Mouse (Mus musculus) layer of hippocampus, adult 2 months (tissue): ENCODE results near the gene Dpep3. TPM values are rescaled to one million over a fixed set of nuclear protein-coding genes. Genes with fewer than 3 reads are reported as not detected.
A peak's percentile ranks its signal among the peaks of the same experiment; 100 is the strongest.
"Not testable (repeated sequence)": the region's sequence is repeated elsewhere in the genome, so short reads cannot be mapped to it uniquely, and the experiment has no call there.

ENCODE experiments used
- DNase-seq, 2 experiments: peaks; one replicate each; pipeline ENCODE4 v3.0.0; 2022; ENCODE audit warnings: low spot score in 2 of 2
- H3K27ac ChIP-seq: fragments of 200-600 bp; 2 replicates; pipeline ENCODE4 v1.8.1; 2022
- H3K4me3 ChIP-seq: fragments of 200-600 bp; 2 replicates; pipeline ENCODE4 v1.8.1; 2022; ENCODE audit warnings: mild to moderate bottlenecking
- CTCF ChIP-seq: fragments of 200-600 bp; conservative IDR thresholded peaks from 2 replicates; pipeline ENCODE4 v1.8.1; 2022; ENCODE audit warnings: antibody characterized with exemption, mild to moderate bottlenecking, moderate library complexity
- long read RNA-seq, 2 experiments: library from polyadenylated mRNA; stranded (forward); transcript quantifications; one replicate each; pipeline ENCODE4 v2.0.0; 2021; ENCODE audit warnings: borderline mapping rate in 2 of 2
- total RNA-seq, 2 experiments: library from RNA; stranded (reverse); gene quantifications; 2 replicates each; pipeline ENCODE4 v1.2.3; 2021

Gene Dpep3
- not detected for total RNA-seq
- long read RNA-seq, experiment 1: 0 reads
- long read RNA-seq, experiment 2: 0 reads

- Histone ChIP-seq H3K27ac (no peak within 1 kb of the TSS), H3K4me3 (no peak within 1 kb of the TSS)
- no peak for DNase-seq
- TF ChIP-seq CTCF: no peak
Observed at GRCm38 (mm10) chr8:105979325-105979724, at the start of gene Dpep3. Gene Dpep3 (minus strand): TSS chr8:105979429.

GRCm38 (mm10) chr8:106022483-106022882 is 43.3 kb upstream of the Dpep3 start:
- peak; percentile 99 for TF ChIP-seq CTCF
- Histone ChIP-seq H3K27ac (no peak overlapping the region), H3K4me3 (no peak overlapping the region)
- peak; percentile 62 to 87 for DNase-seq

GRCm38 (mm10) chr8:106018039-106018438 is 38.8 kb upstream of the Dpep3 start:
- DNase-seq: no peak
- H3K27ac ChIP-seq: no peak overlapping the region
- no peak for TF ChIP-seq CTCF
- no peak overlapping the region for H3K4me3 ChIP-seq

DNA sequence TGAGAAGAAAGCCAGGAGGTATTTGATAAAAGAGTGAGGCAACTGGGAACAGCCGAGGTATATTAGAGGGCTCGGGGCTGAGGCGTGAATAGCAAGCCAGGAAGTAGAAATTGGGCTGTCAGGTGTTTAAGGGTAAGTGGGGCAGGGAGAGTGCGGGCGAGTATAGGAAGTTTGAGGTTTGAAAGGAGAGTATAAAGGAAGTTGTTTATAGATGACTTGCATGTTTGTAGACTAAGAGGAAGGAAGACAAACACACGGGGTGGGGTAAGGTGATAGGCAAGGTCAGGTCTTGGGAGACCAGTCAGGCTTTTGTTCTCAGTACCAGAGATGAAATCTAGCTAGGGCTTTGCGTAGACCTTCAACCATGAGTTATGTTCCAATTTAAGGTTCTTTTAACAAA is 37.9 kb upstream of the Dpep3 start:
- Histone ChIP-seq H3K4me3 (no peak overlapping the region), H3K27ac (no peak overlapping the region)
- no peak for TF ChIP-seq CTCF
- DNase-seq: no peak

GRCm38 (mm10) chr8:106016284-106016683 is 37.1 kb upstream of the Dpep3 start:
- Histone ChIP-seq H3K4me3 (no peak overlapping the region), H3K27ac (no peak overlapping the region)
- DNase-seq: no peak
- no peak for TF ChIP-seq CTCF

GRCm38 (mm10) chr8:106012203-106012602 is 33.0 kb upstream of the Dpep3 start:
- peak overlapping the region; percentile 61; the same call in 1 of the 2 replicates for H3K4me3 ChIP-seq
- H3K27ac ChIP-seq, DNase-seq: not testable (repeated sequence)

DNA sequence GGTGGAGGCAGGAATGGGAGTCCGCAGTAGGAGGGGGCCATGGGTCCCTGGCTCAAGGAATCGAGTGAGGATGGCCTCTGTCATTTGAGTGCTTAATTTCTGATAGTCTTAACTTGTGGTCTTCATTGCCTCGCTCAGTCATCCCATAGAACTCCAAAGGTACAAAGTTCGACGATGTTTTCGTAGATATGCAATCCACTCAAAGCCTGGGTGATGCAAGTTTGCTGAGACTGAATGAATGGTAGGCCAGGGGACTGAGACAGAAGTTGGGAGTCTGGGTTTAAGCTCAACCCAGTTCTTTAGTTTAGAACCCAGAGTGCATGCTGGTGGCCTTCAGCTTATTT is 32.4 kb upstream of the Dpep3 start, which contains the start of gene Ddx28:
Ddx28 (minus strand) TSS at position 240 of the 344 bp plus-strand sequence.
- TF ChIP-seq CTCF: no peak
- Histone ChIP-seq H3K4me3 (peak within 1 kb of the TSS; percentile 61), H3K27ac (peak within 1 kb of the TSS; percentile 91)
- DNase-seq: no peak

- H3K27ac ChIP-seq: peak overlapping the region; percentile 91
- peak; percentile 89 to 93 for DNase-seq
- TF ChIP-seq CTCF: 0 out of 2 replicates have a peak, but pooled peaks have one; percentile 28
- peak overlapping the region; percentile 61 for H3K4me3 ChIP-seq
Observed at GRCm38 (mm10) chr8:106010748-106011642, 31.8 kb upstream of the Dpep3 start.

DNA sequence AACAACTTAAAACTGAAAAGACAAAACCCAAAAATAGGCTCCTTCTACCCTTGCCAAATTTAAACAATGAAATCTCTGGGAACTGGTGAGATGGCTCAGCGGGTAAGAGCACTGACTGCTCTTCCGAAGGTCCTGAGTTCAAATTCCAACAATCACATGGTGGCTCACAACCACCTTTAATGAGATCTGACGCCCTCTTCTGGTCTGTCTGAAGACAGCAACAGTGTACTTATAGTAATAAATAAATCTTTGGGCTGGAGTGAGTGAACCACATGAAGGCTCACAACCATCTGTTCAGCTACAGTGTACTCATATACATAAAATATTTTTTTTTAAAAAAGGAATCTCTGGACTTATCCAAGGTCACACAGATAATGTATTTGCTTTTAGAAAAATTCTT is 28.7 kb upstream of the Dpep3 start:
- not testable (repeated sequence) for H3K27ac ChIP-seq, H3K4me3 ChIP-seq, DNase-seq
- TF ChIP-seq CTCF: peak; percentile 59

DNA sequence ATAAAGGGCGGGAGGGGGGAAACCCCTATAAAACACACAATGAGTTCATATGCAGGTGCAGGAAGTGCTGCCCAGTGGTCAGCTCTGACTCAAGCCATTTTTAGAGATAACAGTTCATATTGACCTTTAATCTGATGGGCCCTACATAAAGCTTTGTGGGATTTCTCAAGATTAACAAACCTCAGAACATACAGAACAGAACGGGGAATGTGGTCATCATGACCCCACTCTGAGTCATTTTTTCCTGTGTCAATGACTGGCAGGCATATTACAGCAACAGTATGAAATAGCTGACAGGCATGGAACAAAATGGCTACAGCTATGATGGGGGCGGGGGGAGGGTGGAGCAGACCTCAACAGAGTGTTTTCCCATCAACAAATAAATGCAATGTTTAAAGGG is 27.9 kb upstream of the Dpep3 start:
- no peak overlapping the region for H3K27ac ChIP-seq
- no peak for TF ChIP-seq CTCF
- DNase-seq: no peak
- no peak overlapping the region for H3K4me3 ChIP-seq

DNA sequence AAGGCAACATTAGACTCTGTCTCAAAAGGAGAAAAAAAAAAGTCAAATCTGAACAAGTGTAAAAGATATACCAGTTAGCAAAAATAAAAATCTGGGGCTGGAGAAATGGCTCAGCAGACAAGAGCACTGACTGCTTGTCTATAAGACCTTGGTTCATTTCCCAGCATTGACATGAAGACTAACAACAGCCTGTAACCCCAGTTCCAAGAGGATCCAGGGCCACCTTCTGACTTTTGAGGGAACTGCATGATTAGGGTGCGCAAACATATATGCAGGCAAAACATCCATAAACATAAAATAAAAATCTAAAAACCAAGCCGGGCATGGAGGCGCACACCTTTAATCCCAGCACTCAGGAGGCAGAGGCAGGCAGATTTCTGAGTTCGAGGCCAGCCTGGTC is 27.2 kb upstream of the Dpep3 start:
- Histone ChIP-seq H3K27ac (no peak overlapping the region), H3K4me3 (no peak overlapping the region)
- no peak for DNase-seq
- peak; percentile 43 for TF ChIP-seq CTCF

DNA sequence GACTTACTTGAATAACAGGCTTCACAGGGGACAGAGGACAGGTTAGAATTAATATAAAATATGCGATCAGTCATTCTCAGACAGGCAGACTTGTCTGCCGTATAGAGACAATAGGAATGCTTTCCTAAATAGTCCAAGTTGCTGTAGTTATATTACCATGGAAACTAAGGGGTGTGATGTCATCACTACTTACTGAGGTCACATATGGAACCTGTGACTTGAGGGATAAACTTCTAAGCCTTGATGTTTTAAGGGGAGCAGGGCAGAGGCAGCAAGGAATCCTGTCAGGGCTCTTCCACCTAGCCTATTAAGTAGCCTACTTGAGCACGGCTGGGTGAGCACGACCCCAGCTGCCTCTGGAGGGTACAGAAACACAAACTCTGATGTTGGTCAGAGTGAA is 26.6 kb upstream of the Dpep3 start, which contains the start of gene Dpep2nb:
Dpep2nb (minus strand) TSS at position 101 of the 400 bp plus-strand sequence.
- no peak for TF ChIP-seq CTCF
- Histone ChIP-seq H3K4me3 (no peak within 1 kb of the TSS), H3K27ac (no peak within 1 kb of the TSS)
- no peak for DNase-seq

- no peak for DNase-seq
- H3K27ac ChIP-seq: no peak overlapping the region
- no peak overlapping the region for H3K4me3 ChIP-seq
- no peak for TF ChIP-seq CTCF
Observed at GRCm38 (mm10) chr8:106004538-106005207, 25.4 kb upstream of the Dpep3 start.

DNA sequence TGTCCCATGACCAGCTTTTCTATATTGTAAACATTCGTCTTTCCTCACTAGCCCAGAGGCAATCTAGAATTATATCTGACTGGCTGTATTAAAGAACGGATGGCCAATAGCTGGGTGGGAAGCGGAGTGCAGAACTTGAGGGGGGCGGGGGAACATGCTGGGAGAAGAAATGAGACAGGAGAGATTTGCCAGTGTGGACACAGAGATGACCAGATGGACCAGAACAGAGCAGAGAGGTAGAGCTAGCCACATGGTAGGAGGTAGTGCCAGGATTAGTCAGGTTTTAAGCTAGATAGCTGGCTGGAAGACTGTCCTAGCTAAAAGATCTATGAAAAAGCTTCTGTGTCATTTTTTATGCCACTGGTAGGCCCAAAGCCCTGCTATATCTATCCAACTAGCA is 22.7 kb upstream of the Dpep3 start:
- H3K4me3 ChIP-seq: no peak overlapping the region
- no peak for TF ChIP-seq CTCF
- no peak for DNase-seq
- no peak overlapping the region for H3K27ac ChIP-seq
